Mouse (Mus musculus) CD4-positive, CD25-positive, alpha-beta regulatory T cell, adult 2 months (primary cell): Measurements from ENCODE around the gene Opn5.

Source experiments
- DNase-seq: peaks from one replicate; pipeline ENCODE4 v3.0.0-alpha.2; 2012; ENCODE audit warnings: low read depth, low spot score

The Opn5 gene

GRCm38 (mm10) chr17:42611295-42611694 lies at the start of gene Opn5:
Gene Opn5 (minus strand): TSS chr17:42611395.
- no peak for DNase-seq

GRCm38 (mm10) chr17:42658634-42659422 lies 47.6 kb upstream of the Opn5 start:
- peak; percentile 57 for DNase-seq

GRCm38 (mm10) chr17:42643416-42643815 lies 32.2 kb upstream of the Opn5 start:
- no peak for DNase-seq

DNA sequence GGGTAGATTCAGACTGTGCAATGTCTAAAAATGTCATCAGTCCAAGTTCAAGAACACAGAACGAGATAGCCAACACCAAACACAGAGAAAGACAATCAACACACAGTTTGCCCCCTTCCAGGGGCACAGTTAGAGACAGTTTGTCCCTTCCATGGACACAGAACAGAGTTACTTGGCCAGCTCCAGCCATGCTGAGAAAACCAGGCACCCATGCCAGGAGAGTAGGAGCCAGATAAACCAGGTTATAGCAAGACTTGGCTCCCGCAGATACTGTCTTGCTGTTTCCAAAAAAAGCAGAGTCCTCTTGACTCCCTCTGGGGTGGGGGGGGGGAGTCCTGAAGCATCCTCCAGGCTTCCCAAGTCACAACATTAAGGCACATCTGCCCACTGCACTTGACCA lies 19.0 kb upstream of the Opn5 start:
- DNase-seq, result no peak

GRCm38 (mm10) chr17:42613043-42613737 lies 2.0 kb upstream of the Opn5 start:
- DNase-seq, result peak; percentile 20

- DNase-seq, result no peak
Measured at GRCm38 (mm10) chr17:42608270-42608669, 2.9 kb downstream of the Opn5 start.

DNA sequence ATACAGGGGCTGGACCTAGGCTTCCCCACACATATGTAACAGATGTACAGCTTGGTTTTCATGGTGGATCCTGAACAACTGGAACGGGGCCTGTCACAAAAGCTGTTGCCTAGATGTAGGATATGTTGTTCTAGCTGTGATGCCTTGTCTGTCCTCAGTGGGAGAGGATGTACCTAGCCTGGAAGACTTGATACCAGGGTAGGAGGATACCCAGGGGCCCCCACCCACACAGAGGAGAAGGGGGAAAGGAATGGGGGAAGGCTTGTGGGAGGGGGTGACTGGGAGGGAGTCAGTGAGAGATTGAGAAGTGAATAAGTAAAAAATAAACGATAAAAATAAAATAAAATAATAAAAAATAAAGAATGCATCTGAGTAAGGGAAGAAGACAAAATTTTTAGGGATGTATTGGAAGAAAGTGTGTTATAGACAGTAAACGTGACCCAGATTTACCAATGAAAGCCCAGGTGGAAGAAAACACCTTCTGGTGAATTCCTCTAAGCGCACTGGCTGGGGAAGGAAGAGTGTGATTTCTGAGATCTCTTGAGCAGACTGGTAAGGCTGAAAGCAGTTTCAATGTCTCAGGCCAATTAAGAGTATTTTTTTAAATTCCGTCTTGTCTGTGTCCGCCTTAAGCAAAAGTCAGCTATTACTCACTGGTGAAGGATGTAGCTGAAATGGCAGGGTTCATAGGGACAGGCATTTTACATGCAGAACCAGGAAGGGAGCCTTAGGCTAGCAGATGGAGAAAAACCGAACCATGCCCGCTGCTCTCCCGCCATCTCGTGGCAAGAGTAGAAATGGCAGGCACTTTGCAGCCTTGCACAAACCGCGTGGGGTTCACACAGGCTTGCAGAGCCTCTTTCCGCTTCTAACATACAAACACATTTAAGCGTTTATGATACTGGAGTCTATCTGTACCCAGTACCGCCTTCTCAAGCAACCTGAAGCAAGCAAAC lies 8.1 kb downstream of the Opn5 start:
- DNase-seq, result peak; percentile 10

DNA sequence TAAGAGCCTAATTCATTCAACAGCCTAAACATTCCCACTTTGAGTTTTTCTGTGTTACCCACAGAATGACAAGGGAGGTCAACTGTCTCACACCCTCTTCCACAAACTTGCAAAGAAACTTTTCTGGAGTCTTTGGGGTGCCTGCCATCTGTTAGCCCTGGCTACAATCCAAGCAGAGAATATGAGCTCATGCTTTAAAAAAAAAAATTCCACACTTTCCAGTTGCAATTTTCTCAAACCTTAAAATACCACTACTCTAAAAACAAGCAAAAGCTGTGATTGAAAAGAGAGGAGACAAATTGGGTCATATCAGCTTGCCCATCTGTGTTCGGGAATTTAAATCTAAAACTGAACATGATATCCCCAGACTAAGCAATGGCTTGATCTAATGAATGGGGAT lies 24.7 kb downstream of the Opn5 start:
- no peak for DNase-seq

- no peak for DNase-seq
Measured at GRCm38 (mm10) chr17:42583029-42583331, 28.2 kb downstream of the Opn5 start.

DNA sequence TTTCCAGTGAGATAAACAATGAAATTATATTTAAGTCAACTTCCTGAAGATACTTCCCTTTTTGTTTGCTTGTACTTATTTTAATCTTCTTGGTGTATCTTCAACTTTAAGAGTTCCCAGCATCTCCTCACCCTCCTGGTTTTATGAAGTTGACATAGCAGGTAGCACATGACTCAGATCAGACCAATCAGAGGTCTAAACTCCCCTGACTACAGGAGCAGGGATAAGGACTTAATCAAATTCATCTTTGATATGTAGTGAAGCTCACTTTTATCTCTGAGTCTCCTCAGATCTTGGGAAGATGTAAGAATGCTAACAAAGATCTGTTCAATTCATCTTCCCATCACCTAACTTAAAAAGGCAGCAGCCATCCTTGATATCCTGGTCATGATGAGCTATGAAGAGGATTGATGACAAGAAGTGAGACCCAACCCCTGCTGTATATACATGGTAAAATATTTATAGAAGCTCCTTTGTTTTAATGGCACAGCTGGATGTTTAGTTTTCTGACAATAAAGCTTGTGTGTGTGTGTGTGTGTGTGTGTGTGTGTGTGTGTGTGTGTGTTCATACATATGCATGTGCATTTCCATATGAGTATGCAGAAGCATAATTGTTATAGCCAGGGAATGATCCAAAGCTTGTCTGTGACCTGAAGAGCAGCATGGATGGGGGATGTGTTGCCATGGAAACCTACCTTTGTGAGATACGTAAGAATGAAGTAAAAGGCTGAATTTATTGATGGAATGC lies 28.7 kb downstream of the Opn5 start:
- no peak for DNase-seq

GRCm38 (mm10) chr17:42580623-42581022 lies 30.6 kb downstream of the Opn5 start:
- DNase-seq, result no peak

- DNase-seq, result no peak
Measured at GRCm38 (mm10) chr17:42580196-42580595, 31.0 kb downstream of the Opn5 start.

DNA sequence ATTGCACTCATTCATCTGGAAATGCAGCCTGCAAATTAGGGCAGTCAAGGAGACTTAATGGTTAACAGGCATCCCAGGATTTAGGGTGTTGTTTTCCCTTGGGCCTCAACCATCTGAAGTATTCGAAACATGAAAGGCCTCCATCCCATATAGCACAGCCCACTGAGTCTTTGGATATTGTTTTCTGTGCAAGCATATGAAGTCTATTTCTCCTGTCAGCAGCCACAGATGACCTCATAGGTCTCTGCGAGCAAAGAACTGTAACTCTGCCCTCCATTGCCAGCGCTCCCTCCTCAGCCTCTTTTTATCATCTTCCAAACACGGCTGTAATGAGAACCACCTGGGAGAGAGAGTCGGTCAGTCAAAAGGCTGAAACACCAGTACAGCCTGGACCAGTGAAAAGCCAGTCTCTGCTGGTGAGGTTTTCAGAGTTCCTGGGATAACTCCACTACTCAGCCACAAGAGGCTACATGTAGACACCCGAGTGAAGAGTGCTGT lies 34.5 kb downstream of the Opn5 start:
- DNase-seq, result no peak

DNA sequence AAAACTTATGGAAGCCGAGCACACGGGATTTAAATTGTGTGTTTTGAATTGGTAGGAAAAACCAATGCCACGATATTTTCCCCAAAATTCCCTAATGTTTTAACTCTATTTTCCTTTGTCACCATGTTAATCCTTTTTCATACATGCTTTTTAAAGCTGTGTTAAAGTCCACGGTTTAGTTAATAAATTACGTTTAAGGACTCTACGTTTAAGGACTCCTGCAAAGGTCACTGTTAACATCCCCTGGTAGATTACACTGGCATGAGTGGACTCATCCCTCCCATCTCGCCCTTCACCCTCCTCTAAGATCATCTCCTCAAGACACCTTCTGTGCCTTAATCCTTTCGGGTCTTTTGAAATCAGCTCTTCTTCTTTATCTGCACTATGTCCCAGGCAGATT lies 37.4 kb downstream of the Opn5 start:
- DNase-seq, result no peak

DNA sequence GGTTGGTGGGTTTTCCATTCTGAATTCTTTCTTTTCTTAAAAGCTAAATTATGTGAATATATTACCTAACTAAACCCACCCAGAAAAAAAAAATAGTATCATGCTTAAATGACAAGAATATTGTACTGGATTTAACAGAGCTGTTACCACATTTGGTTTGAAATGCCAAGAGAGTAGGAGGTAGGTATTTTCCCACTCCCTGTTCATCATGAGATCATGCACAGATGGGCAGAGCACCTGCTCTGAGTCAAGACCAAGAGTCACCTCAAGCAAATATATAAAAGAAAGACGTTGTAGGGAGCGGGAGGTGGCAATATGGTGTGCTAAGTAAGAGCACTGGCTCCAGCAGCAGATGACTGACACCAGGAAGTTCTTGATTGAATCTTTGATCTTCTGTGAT lies 61.6 kb downstream of the Opn5 start:
- no peak for DNase-seq

GRCm38 (mm10) chr17:42530147-42530546 lies 81.0 kb downstream of the Opn5 start:
- DNase-seq, result no peak

DNA sequence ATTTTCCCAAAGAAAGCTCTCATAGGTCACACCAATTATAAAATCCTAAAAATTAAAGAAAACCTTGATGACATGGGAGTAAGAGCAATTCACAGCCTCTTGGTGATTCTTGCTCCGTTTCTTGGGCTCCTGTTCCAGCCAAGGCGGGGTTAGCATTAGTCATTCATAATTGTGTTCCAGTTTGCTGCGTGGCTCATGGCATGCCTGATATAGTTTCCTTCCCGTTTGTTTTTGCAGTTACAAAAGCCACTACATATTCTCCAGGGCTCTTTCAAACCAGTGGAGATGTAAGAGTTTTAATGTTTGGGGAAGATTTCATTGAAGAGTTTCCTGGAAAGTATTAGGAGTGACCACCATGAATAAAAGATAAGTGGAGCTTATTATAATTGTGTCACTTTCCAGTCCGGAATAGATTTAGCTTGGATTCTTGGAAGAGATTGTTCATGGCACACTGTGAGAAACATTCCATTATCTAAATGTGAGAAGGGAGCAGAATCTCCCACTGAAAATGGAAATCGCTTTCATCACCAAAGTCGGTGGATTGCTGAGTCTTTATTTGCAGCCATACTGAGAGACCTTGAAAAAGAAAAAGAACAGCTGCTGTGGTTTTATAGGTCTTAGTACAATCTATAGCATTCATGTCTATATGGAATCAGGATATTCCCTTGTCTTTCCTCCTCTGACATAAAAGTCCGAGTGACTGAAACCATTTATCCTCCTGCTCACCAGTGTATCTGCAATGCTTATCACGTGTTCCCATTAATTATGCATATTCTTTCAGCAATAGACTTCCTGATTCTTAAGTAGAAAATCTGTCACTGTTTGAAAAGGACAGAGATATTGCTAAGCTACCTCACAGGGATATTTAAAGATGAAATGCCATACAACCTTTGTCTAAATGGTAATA lies 101.6 kb downstream of the Opn5 start:
- DNase-seq, result no peak
